Mouse (Mus musculus): ENCODE measurements around the gene Gbp2b.
"Not testable (repeated sequence)": the region's sequence is repeated elsewhere in the genome, so short reads cannot be mapped to it uniquely, and the experiment has no call there.

Gene Gbp2b

GRCm38 (mm10) chr3:142645949-142646348 lies 51.3 kb downstream of the Gbp2b start:
- H3K36me3 ChIP-seq (ENCODE audit: insufficient read depth, low read length); H3K4me3 ChIP-seq (replicated peaks; ENCODE audit: low read length); H3K9me3 ChIP-seq (ENCODE audit: low read length); H3K27me3 ChIP-seq (ENCODE audit: insufficient read depth, low read length): not testable (repeated sequence)
- peaks cover 48% of the 10 kb centered on the region for H3K4me1 ChIP-seq (replicated peaks; ENCODE audit: low read depth, low read length)
- peak; percentile 86 for TF ChIP-seq CTCF (conservative IDR thresholded peaks at IDR 0.05; ENCODE audit: low read length)

- H3K36me3 ChIP-seq (ENCODE audit: insufficient read depth, low read length); H3K4me3 ChIP-seq (replicated peaks; ENCODE audit: low read length); H3K27me3 ChIP-seq (ENCODE audit: insufficient read depth, low read length): not testable (repeated sequence)
- Histone ChIP-seq H3K4me1 (replicated peaks; ENCODE audit: low read depth, low read length) (peaks cover 51% of the 10 kb centered on the region), H3K9me3 (ENCODE audit: low read length) (peaks cover 16% of the 10 kb centered on the region)
These were observed 53.2 kb downstream of the Gbp2b start for GRCm38 (mm10) chr3:142647836-142648235.

- TF ChIP-seq POU5F1 (IDR thresholded peaks at IDR 0.05; ENCODE audit: borderline replicate concordance, low read length), result peak; percentile 45; the same call in 1 of the 2 replicates
- no peak for TF ChIP-seq CTCF (conservative IDR thresholded peaks at IDR 0.05; ENCODE audit: low read length)
- TF ChIP-seq NANOG (IDR thresholded peaks at IDR 0.05; ENCODE audit: borderline replicate concordance, low read length), result peak; percentile 98
- Histone ChIP-seq H3K27me3 (ENCODE audit: insufficient read depth, low read length) (no peaks in the 10 kb centered on the region), H3K4me3 (replicated peaks; ENCODE audit: low read length) (no peak overlapping the region), H3K4me1 (replicated peaks; ENCODE audit: low read depth, low read length) (peaks cover 49% of the 10 kb centered on the region), H3K36me3 (ENCODE audit: insufficient read depth, low read length) (no peaks in the 10 kb centered on the region), H3K9me3 (ENCODE audit: low read length) (peaks cover 16% of the 10 kb centered on the region)
These were observed 55.6 kb downstream of the Gbp2b start for GRCm38 (mm10) chr3:142650205-142650604.

GRCm38 (mm10) chr3:142664723-142665122 lies 70.1 kb downstream of the Gbp2b start:
- no peaks in the 10 kb centered on the region for H3K36me3 ChIP-seq (ENCODE audit: insufficient read depth, low read length)
- H3K9me3 ChIP-seq (ENCODE audit: low read length), result peaks cover 24% of the 10 kb centered on the region
- no peak for TF ChIP-seq NANOG (IDR thresholded peaks at IDR 0.05; ENCODE audit: borderline replicate concordance, low read length)
- no peak for TF ChIP-seq POU5F1 (IDR thresholded peaks at IDR 0.05; ENCODE audit: borderline replicate concordance, low read length)
- no peak for TF ChIP-seq CTCF (conservative IDR thresholded peaks at IDR 0.05; ENCODE audit: low read length)
- H3K4me3 ChIP-seq (replicated peaks; ENCODE audit: low read length), result no peak overlapping the region
- H3K27me3 ChIP-seq (ENCODE audit: insufficient read depth, low read length), result no peaks in the 10 kb centered on the region
- no peaks in the 10 kb centered on the region for H3K4me1 ChIP-seq (replicated peaks; ENCODE audit: low read depth, low read length)

All from E14TG2a.4 (cell line).